Mouse (Mus musculus) midbrain, embryonic 10.5 days (tissue): ENCODE measurements around the gene Tmprss11a. TPM values are rescaled to one million over a fixed set of nuclear protein-coding genes. Genes with fewer than 3 reads are reported as not detected.

ENCODE experiments used
- DNase-seq: peaks from one replicate; pipeline ENCODE4 v3.0.0-alpha.2; 2017; ENCODE audit warnings: low spot score
- H3K27ac ChIP-seq: fragments of 300-500 bp; sonication (generic); replicated peaks from 2 replicates; pipeline ENCODE4 v1.5.1; 2016; ENCODE audit warnings: mild to moderate bottlenecking
- H3K27me3 ChIP-seq: fragments of 300-500 bp; sonication (generic); 2 replicates; pipeline ENCODE4 v1.6.1; 2016; ENCODE audit warnings: low read depth, mild to moderate bottlenecking; ENCODE audit not compliant: poor library complexity, severe bottlenecking
- H3K36me3 ChIP-seq: fragments of 300-500 bp; sonication (generic); 2 replicates; pipeline ENCODE4 v1.6.1; 2016; ENCODE audit warnings: mild to moderate bottlenecking, moderate library complexity
- H3K4me1 ChIP-seq: fragments of 300-500 bp; sonication (generic); 2 replicates; pipeline ENCODE4 v1.6.1; 2016
- H3K4me3 ChIP-seq: fragments of 300-500 bp; sonication (generic); 2 replicates; pipeline ENCODE4 v1.5.1; 2016; ENCODE audit warnings: mild to moderate bottlenecking, moderate library complexity
- H3K9me3 ChIP-seq: fragments of 300-500 bp; sonication (generic); replicated peaks from 2 replicates; pipeline ENCODE4 v1.6.1; 2016; ENCODE audit warnings: mild to moderate bottlenecking
- WGBS: fragments of 180-500 bp; shearing (Covaris S2); methylation state at CpG from one replicate; pipeline ENCODE4 v1.1.7; 2016; 5-methylcytosine and 5-hydroxymethylcytosine counted together
- polyA plus RNA-seq: library from polyadenylated mRNA; unstranded; fragments of >200 nt; fragmentation: Nextera tagmentation; extraction: Ambion mirVana; gene quantifications from 2 replicates; pipeline ENCODE4 v1.2.1, GENCODE M21; 2016

Gene Tmprss11a
- polyA plus RNA-seq, 1 experiment from 2014 or later = not detected

GRCm38 (mm10) chr5:86410815-86411214 is 58.0 kb downstream of the Tmprss11a start:
- WGBS = 20% methylated on average over 3 of the region's 3 CpGs
- DNase-seq = no peak
- no peaks in the 10 kb centered on the region for H3K27me3 ChIP-seq
- no peaks in the 10 kb centered on the region for H3K36me3 ChIP-seq
- H3K27ac ChIP-seq = no peak overlapping the region
- no peaks in the 10 kb centered on the region for H3K9me3 ChIP-seq
- no peak overlapping the region for H3K4me3 ChIP-seq
- no peaks in the 10 kb centered on the region for H3K4me1 ChIP-seq

- H3K27ac ChIP-seq = no peak overlapping the region
- DNase-seq = no peak
- 91% methylated on average over 2 of the region's 2 CpGs for WGBS
Measured at GRCm38 (mm10) chr5:86407941-86408340, 60.8 kb downstream of the Tmprss11a start.

GRCm38 (mm10) chr5:86407191-86407590 is 61.6 kb downstream of the Tmprss11a start:
- Histone ChIP-seq H3K27me3 (no peaks in the 10 kb centered on the region), H3K4me1 (no peaks in the 10 kb centered on the region), H3K4me3 (no peak overlapping the region), H3K27ac (no peak overlapping the region), H3K36me3 (no peaks in the 10 kb centered on the region), H3K9me3 (no peaks in the 10 kb centered on the region)
- DNase-seq = no peak
- 84% methylated on average over 3 of the region's 3 CpGs for WGBS

More at GRCm38 (mm10) chr5:86407941-86408340, 60.8 kb downstream of the Tmprss11a start:
- H3K4me3 ChIP-seq = no peak overlapping the region
- H3K27me3 ChIP-seq = no peaks in the 10 kb centered on the region
- H3K36me3 ChIP-seq = no peaks in the 10 kb centered on the region
- no peaks in the 10 kb centered on the region for H3K9me3 ChIP-seq
- no peaks in the 10 kb centered on the region for H3K4me1 ChIP-seq

- H3K27me3 ChIP-seq = no peaks in the 10 kb centered on the region
- no peak for DNase-seq
- WGBS = 83% methylated on average over 3 of the region's 3 CpGs
- no peaks in the 10 kb centered on the region for H3K9me3 ChIP-seq
- no peaks in the 10 kb centered on the region for H3K36me3 ChIP-seq
- no peak within 1 kb of the TSS for H3K27ac ChIP-seq
- no peaks in the 10 kb centered on the region for H3K4me1 ChIP-seq
- no peak within 1 kb of the TSS for H3K4me3 ChIP-seq
Measured at GRCm38 (mm10) chr5:86373320-86373719, 95.5 kb downstream of the Tmprss11a start, which contains the start of gene Tmprss11d. TSS of gene Tmprss11d (minus strand) at chr5:86373420.

Other genes with a start within 250 kb of the Tmprss11a start
- not detected in 2 replicates for gene Tmprss11c, start 179.7 kb downstream of the Tmprss11a start, polyA plus RNA-seq
- gene Tmprss11d, start 95.6 kb downstream of the Tmprss11a start, polyA plus RNA-seq = 0.09 TPM in 1 of 2 replicates, not detected in the other
- not detected in 2 replicates for gene Tmprss11g, start 49.6 kb upstream of the Tmprss11a start, polyA plus RNA-seq
- not detected in 2 replicates for gene Tmprss11f, start 163.4 kb upstream of the Tmprss11a start, polyA plus RNA-seq
- not detected in 2 replicates for gene Tmprss11b, start 207.4 kb upstream of the Tmprss11a start, polyA plus RNA-seq